Mouse (Mus musculus) heart, adult 2 months (tissue): ENCODE measurements at regions not wholly inside any gene's neighbourhood (a gene's known extent, or its start where the extent isn't known, plus 50 kb on each side); places are given as distances from the start of the nearest gene placed in this dataset.

Source experiments
- DNase-seq, 2 experiments: peaks; one replicate each; pipeline ENCODE4 v3.0.0; 2021
- H3K27ac ChIP-seq: fragments of 200-600 bp; 2 replicates; pipeline ENCODE4 v1.8.1; 2022
- H3K27me3 ChIP-seq: fragments of 200-500 bp; 2 replicates; pipeline ENCODE4 v1.6.1; 2012; ENCODE audit warnings: mild to moderate bottlenecking, low read length, inconsistent platforms, mixed read lengths; ENCODE audit not compliant: control insufficient read depth, insufficient read depth
- H3K36me3 ChIP-seq: fragments of 200-500 bp; 2 replicates; pipeline ENCODE4 v1.6.1; 2012; ENCODE audit warnings: low read length, inconsistent platforms; ENCODE audit not compliant: control insufficient read depth, insufficient read depth
- H3K4me1 ChIP-seq: fragments of 200-500 bp; 2 replicates; pipeline ENCODE4 v1.6.1; 2011; ENCODE audit warnings: low read length; ENCODE audit not compliant: control insufficient read depth, insufficient read depth
- H3K4me3 ChIP-seq: fragments of 200-600 bp; 2 replicates; pipeline ENCODE4 v1.8.1; 2022
- H3K79me2 ChIP-seq: fragments of 200-500 bp; replicated peaks from 2 replicates; pipeline ENCODE4 v1.6.1; 2012; ENCODE audit warnings: mild to moderate bottlenecking, inconsistent platforms, low read length, moderate library complexity, mixed read lengths; ENCODE audit not compliant: control insufficient read depth, insufficient read depth
- H3K9ac ChIP-seq: fragments of 200-500 bp; 2 replicates; pipeline ENCODE4 v1.6.1; 2012; ENCODE audit warnings: low read depth, mild to moderate bottlenecking, control low read depth, inconsistent platforms, low read length, mixed read lengths
- CTCF ChIP-seq: fragments of 200-600 bp; IDR thresholded peaks from 2 replicates; pipeline ENCODE4 v1.8.1; 2022; ENCODE audit warnings: antibody characterized with exemption, mild to moderate bottlenecking, moderate library complexity
- EP300 ChIP-seq: fragments of 200-500 bp; IDR thresholded peaks from 2 replicates; pipeline ENCODE4 v1.6.1; 2011; ENCODE audit warnings: low read depth, low read length, control low read depth; ENCODE audit not compliant: insufficient read depth
- POLR2A ChIP-seq: fragments of 200-500 bp; IDR thresholded peaks from 2 replicates; pipeline ENCODE4 v1.6.1; 2011; ENCODE audit warnings: mild to moderate bottlenecking, low read depth, low read length, control low read depth; ENCODE audit not compliant: insufficient read depth
- WGBS: fragments of 180-500 bp; shearing (Covaris S2); methylation state at CpG from one replicate; pipeline ENCODE4 v1.1.7; 2018; 5-methylcytosine and 5-hydroxymethylcytosine counted together
- intact Hi-C: fragments of 180-260 bp; cut with DNase I; formaldehyde crosslinking; loops from one replicate; pipeline ENCODE4 v1.15.1; 2025

DNA sequence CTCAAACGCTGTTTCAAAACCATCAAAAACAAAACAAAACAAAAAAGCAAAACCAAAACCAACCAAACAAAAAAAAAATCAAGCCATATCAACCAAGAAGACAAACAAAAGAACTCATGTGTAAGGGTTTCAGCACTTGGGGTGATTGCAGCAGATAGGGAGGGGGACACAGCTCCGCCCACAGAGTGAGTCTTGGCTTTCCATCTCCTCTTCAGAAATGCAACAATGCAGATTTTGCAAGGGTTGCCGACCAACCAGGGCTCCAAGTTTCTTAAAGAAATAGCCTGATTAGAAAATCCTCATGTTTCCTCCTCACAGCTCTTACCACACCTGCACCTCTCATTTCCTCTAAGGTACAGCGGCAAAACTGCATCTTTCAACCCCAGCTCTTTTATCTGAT is 107.0 kb upstream of the Sp8 start:
- 66% methylated on average over 4 of the region's 4 CpGs for WGBS
- Histone ChIP-seq H3K4me1 (no peaks in the 10 kb centered on the region), H3K4me3 (no peak overlapping the region), H3K36me3 (no peaks in the 10 kb centered on the region), H3K27me3 (no peaks in the 10 kb centered on the region), H3K79me2 (no peaks in the 10 kb centered on the region), H3K9ac (no peak overlapping the region), H3K27ac (no peak overlapping the region)
- TF ChIP-seq CTCF: no peak
- TF ChIP-seq EP300: no peak
- TF ChIP-seq POLR2A: no peak
- no peak for DNase-seq
- intact Hi-C loops: no loop called here

DNA sequence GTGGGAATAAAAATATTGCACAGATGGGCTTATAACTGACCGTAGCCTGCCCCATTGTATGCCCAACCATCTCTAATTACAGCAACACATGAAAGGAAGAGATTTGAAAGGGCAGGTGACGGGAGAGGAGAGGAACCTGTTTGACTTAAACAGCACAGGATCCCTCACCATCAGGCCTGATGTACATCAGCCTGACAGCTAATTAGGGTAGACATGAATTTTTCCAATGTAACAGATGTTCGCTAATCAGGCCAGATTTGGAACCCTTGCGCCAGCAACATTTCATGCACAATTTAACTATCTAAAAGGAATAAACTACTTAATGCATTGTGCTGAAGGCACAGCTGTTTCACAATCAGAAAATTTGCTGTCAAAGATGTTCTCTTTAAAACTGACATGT is 120.2 kb upstream of the Sp8 start:
- DNase-seq: no peak
- intact Hi-C loops: no loop called here
- Histone ChIP-seq H3K27ac (no peak overlapping the region), H3K79me2 (no peaks in the 10 kb centered on the region), H3K36me3 (no peaks in the 10 kb centered on the region), H3K27me3 (no peaks in the 10 kb centered on the region), H3K4me3 (no peak overlapping the region), H3K4me1 (no peaks in the 10 kb centered on the region), H3K9ac (no peak overlapping the region)
- 82% methylated on average over 4 of the region's 4 CpGs for WGBS
- TF ChIP-seq POLR2A (no peak), EP300 (no peak), CTCF (no peak)

DNA sequence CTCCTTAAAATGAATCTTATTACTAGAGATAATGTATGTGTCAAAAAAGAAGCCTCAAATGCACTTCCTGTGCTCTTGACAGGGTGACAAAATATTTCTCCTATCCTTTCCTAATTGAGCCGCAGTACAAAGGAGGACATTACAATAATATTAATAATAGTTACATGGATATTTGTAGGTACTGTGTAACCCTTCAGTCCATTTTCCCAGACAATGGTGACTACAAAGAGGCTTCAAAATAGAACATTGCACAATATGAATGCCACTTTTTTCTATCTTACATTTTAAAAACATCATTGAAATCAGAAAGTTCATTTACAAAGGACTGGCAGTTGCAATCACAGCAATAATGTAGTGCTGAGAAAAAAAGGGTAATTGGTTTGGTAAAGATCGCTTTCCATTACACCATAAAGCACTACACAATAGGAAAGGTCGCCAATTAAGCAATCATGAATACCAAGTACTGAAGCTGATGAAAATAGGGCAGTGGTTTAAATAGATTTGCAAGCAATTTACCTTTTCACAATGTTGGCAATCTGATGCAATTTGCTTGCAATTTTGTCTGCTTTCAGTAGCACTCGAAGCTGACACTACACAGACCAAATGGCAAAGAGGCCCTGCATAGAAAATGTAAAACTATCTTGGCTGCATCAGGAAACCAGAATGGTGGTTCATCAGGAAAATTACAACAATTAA is 126.1 kb upstream of the Sp8 start:
- Histone ChIP-seq H3K4me1 (no peaks in the 10 kb centered on the region), H3K4me3 (no peak overlapping the region), H3K79me2 (no peaks in the 10 kb centered on the region), H3K27ac (no peak overlapping the region), H3K9ac (no peak overlapping the region), H3K36me3 (no peaks in the 10 kb centered on the region), H3K27me3 (no peaks in the 10 kb centered on the region)
- 82% methylated on average over 4 of the region's 4 CpGs for WGBS
- TF ChIP-seq CTCF (no peak), EP300 (no peak), POLR2A (no peak)
- intact Hi-C loops: no loop called here
- no peak for DNase-seq

DNA sequence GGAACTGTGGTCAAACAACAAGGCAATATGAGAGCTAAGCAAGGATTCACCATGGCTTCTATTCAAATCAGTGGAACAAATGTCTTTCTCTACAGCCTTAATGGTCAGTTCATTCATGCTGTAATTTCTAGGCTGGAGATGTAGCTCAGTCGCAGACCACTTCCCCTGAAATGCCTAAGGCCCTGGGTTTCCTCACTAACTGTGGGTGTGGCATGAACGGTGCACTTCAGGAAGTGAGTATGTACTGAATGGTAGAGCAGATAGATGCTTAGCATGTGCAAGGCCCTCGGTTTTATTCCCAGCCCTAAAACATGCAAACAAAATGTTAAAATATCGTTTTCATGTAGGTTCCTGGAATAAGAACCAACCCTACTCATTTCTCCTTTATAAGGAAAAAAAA is 129.3 kb upstream of the Sp8 start:
- H3K9ac ChIP-seq: no peak overlapping the region
- no peaks in the 10 kb centered on the region for H3K36me3 ChIP-seq
- intact Hi-C loops: no loop called here
- no peaks in the 10 kb centered on the region for H3K4me1 ChIP-seq
- WGBS: 62% methylated on average over 4 of the region's 4 CpGs
- no peak overlapping the region for H3K4me3 ChIP-seq
- H3K27ac ChIP-seq: no peak overlapping the region
- TF ChIP-seq POLR2A (no peak), EP300 (no peak), CTCF (no peak)
- no peak for DNase-seq
- H3K27me3 ChIP-seq: no peaks in the 10 kb centered on the region
- H3K79me2 ChIP-seq: no peaks in the 10 kb centered on the region

DNA sequence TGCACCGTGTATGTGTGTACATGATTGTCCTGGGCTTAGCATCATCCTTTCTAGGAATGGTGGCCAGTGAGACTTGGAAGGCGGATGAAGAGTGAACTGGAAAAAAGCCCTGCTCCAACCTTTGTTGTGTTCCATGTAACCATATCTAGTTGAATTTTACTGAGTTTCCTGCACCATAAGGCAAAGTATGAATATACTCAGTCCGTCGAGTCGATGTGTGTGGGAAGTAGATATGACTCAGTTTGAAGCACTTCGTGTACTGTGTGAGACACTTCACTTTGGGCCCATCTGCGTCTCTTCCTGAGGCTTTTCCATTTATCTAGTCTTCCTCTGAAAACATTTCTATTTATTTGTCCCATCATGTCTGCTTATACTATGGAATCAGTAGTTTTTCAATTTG is 139.5 kb upstream of the Sp8 start:
- no peaks in the 10 kb centered on the region for H3K36me3 ChIP-seq
- no peaks in the 10 kb centered on the region for H3K27me3 ChIP-seq
- DNase-seq: no peak
- H3K79me2 ChIP-seq: no peaks in the 10 kb centered on the region
- no peak for TF ChIP-seq CTCF
- no peak for TF ChIP-seq POLR2A
- intact Hi-C loops: no loop called here
- H3K4me3 ChIP-seq: no peak overlapping the region
- H3K4me1 ChIP-seq: no peaks in the 10 kb centered on the region
- 85% methylated on average over 7 of the region's 7 CpGs for WGBS
- H3K9ac ChIP-seq: no peak overlapping the region
- H3K27ac ChIP-seq: no peak overlapping the region

DNA sequence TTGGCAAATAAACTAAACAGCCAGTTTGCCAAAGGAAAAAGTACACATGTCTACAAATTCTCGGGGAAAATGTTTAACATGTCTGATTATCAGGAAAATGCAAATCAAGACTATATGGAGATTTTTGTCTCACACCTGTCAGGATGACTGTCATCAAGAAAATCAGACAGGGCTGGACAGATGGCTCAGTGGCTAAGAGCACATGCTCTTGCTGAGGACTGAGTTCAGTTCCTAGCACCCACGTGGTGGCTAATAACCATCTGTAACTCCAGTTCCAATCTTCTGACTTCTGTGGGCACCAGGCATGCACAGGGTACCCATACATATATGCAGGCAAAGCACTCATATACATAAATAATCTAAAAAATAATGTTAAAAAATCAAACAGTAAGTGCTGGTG is 141.3 kb upstream of the Sp8 start:
- TF ChIP-seq CTCF: no peak
- TF ChIP-seq EP300: no peak
- TF ChIP-seq POLR2A: no peak
- H3K9ac ChIP-seq: no peak overlapping the region

More for the DNA sequence above, 141.3 kb upstream of the Sp8 start:
- WGBS: 54% methylated on average over 2 of the region's 2 CpGs
- H3K4me3 ChIP-seq: no peak overlapping the region
- no peaks in the 10 kb centered on the region for H3K36me3 ChIP-seq
- no peak overlapping the region for H3K27ac ChIP-seq
- no peaks in the 10 kb centered on the region for H3K4me1 ChIP-seq
- DNase-seq: no peak
- intact Hi-C loops: no loop called here
- no peaks in the 10 kb centered on the region for H3K27me3 ChIP-seq
- H3K79me2 ChIP-seq: no peaks in the 10 kb centered on the region
